Mouse (Mus musculus): ENCODE data around the gene Adk. TPM values are rescaled to one million over a fixed set of nuclear protein-coding genes. Genes with fewer than 3 reads are reported as not detected.
"Not testable (repeated sequence)": the region's sequence is repeated elsewhere in the genome, so short reads cannot be mapped to it uniquely, and the experiment has no call there.

The Adk gene
- polyA plus RNA-seq, 1 experiment = 1.0 TPM

DNA sequence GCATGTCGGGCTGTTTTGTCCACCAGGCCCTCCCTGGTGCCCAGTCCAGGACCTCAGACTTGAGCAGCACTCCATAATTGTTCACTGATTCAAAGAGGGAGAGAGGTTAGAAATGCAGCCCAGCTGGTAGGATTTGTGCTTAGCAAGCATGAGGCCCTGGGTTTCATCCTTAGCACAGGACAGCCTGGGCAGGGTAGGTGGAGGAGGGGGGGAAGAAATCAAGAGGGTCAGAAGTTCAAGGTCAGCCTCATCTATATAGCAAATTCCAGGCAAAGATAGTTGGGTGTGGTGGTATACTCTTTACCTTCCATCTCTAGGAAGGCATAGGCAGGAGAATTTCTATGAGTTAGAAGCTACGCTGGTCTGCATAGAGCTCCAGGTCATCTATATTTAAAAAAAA lies 419.6 kb downstream of the Adk start:
- no peaks in the 10 kb centered on the region for H3K27me3 ChIP-seq (ENCODE audit: control insufficient read depth)
- no peak overlapping the region for H3K4me3 ChIP-seq (replicated peaks)
- no peaks in the 10 kb centered on the region for H3K9me3 ChIP-seq (ENCODE audit: control insufficient read depth, low read length)
- TF ChIP-seq TAL1 (IDR thresholded peaks at IDR 0.05; ENCODE audit: low read length) = no peak
- no peak for TF ChIP-seq GATA1 (IDR thresholded peaks at IDR 0.05; ENCODE audit: low read length)
- H3K4me1 ChIP-seq (ENCODE audit: control insufficient read depth) = no peaks in the 10 kb centered on the region
- H3K36me3 ChIP-seq (ENCODE audit: control insufficient read depth) = no peaks in the 10 kb centered on the region

DNA sequence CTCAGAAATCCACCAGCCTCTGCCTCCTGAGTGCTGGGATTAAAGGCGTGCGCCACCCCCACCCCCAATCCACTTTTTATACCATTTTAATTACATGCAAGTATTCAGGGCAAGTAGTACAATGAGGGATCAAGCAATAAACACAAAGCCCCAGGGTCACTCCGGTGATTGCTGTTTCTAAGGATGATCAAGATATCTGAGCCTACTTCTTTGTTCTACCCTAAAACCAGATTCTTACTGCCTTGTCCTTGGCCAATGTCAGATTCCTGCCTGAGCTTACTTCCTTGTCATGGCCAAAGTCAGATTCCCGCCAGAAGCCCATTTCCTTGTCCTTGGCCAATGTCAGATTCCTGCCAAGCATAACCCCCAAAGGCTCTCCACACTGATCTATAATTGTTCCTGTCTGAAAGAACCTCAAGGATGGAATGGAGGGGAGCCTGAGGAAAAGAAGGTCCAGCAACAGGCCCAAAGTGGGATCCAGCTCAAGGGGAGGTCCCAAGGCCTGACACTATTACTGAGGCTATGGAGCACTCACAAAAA lies 422.3 kb downstream of the Adk start:
- H3K27me3 ChIP-seq (ENCODE audit: control insufficient read depth); H3K36me3 ChIP-seq (ENCODE audit: control insufficient read depth); H3K4me3 ChIP-seq (replicated peaks); H3K4me1 ChIP-seq (ENCODE audit: control insufficient read depth); H3K9me3 ChIP-seq (ENCODE audit: control insufficient read depth, low read length): not testable (repeated sequence)

DNA sequence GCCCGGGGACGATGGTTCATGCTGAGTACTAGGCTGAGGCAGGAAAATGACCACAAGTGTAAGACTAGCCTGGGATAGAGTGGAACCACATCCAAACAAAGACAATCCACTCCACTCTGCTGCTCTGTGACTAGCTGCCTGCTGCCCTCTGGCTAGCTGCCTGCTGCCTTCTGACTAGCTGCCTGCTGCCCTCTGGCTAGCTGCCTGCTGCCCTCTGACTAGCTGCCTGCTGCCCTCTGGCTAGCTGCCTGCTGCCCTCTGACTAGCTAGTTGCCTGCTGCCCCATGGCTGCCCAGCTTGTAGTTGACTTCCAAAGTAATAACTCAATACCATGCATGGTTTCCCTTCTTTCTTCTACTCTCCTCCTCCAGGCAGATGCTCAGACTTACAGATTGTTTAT lies 424.8 kb downstream of the Adk start:
- no peaks in the 10 kb centered on the region for H3K27me3 ChIP-seq (ENCODE audit: control insufficient read depth)
- H3K4me1 ChIP-seq (ENCODE audit: control insufficient read depth) = peaks cover 4% of the 10 kb centered on the region
- no peaks in the 10 kb centered on the region for H3K36me3 ChIP-seq (ENCODE audit: control insufficient read depth)
- no peaks in the 10 kb centered on the region for H3K9me3 ChIP-seq (ENCODE audit: control insufficient read depth, low read length)
- H3K4me3 ChIP-seq (replicated peaks) = no peak overlapping the region
- no peak for TF ChIP-seq GATA1 (IDR thresholded peaks at IDR 0.05; ENCODE audit: low read length)
- TF ChIP-seq TAL1 (IDR thresholded peaks at IDR 0.05; ENCODE audit: low read length) = no peak

DNA sequence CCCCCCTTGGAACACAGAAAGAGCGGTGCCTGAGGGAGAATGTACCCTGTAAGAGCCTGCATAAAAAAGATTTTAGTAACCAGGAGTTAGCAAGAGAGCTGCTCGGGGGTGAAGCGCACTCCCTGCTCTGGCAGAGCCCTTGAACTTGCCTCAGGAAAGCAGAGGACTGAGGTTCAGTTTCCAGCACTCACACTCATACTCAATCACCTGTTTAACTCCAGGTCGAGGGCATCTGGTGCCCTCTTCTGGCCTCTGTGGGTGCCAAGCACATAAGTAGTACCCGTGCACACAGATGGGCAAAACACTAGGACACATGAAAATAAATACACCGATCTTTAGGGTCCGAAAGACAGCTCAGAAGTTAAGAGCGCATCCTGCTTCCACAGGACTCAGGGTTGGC lies 427.2 kb downstream of the Adk start:
- Histone ChIP-seq H3K4me1 (ENCODE audit: control insufficient read depth) (peaks cover 4% of the 10 kb centered on the region), H3K27me3 (ENCODE audit: control insufficient read depth) (no peaks in the 10 kb centered on the region), H3K4me3 (replicated peaks) (no peak overlapping the region), H3K36me3 (ENCODE audit: control insufficient read depth) (no peaks in the 10 kb centered on the region), H3K9me3 (ENCODE audit: control insufficient read depth, low read length) (no peaks in the 10 kb centered on the region)
- TF ChIP-seq TAL1 (IDR thresholded peaks at IDR 0.05; ENCODE audit: low read length) (no peak), GATA1 (IDR thresholded peaks at IDR 0.05; ENCODE audit: low read length) (no peak)

DNA sequence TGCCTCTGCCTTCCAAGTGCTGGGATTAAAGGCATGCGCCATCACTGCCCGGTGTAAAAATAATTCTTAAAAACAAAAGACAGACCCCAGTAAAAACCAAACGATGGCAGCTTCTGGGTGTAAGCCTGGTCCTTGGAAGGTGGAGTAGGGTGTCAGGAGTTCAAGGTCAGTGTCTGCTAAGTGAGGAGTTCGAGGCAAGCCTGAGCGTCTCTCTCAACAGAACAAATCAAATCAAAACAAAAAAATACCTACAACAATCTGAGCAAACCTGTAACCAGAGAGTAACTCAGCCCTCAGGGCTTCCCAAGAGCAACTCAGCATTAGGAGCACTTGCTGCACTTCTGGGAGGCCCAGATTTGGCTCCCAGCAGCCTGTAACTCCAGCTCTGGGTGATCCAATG lies 427.8 kb downstream of the Adk start:
- no peaks in the 10 kb centered on the region for H3K27me3 ChIP-seq (ENCODE audit: control insufficient read depth)
- H3K9me3 ChIP-seq (ENCODE audit: control insufficient read depth, low read length) = no peaks in the 10 kb centered on the region
- TF ChIP-seq GATA1 (IDR thresholded peaks at IDR 0.05; ENCODE audit: low read length) (no peak), TAL1 (IDR thresholded peaks at IDR 0.05; ENCODE audit: low read length) (no peak)
- peaks cover 4% of the 10 kb centered on the region for H3K4me1 ChIP-seq (ENCODE audit: control insufficient read depth)
- no peak overlapping the region for H3K4me3 ChIP-seq (replicated peaks)
- no peaks in the 10 kb centered on the region for H3K36me3 ChIP-seq (ENCODE audit: control insufficient read depth)

DNA sequence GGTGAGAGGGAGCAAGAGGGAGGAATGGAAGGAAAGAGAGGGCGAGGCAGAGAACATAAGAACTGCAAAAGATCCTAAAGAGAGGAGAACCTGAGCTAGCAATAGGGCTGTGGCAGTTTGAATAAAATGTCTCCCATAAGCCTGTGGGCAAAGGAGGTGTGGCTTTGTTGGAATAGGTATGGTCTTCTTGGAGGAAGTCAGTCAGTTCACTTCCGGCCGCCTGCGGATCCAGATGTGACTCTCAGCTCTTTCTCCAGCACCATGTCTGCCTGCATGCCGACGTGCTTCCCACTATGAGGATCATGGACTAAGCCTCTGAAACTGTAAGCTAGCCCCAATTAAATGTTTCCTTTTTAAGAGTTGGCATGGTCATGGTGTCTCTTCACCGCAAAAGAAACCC lies 428.9 kb downstream of the Adk start, which contains the start of gene Kat6b:
TSS of gene Kat6b (plus strand) at position 204 of the 400 bp plus-strand sequence.
- Histone ChIP-seq H3K27me3 (ENCODE audit: control insufficient read depth) (no peaks in the 10 kb centered on the region), H3K9me3 (ENCODE audit: control insufficient read depth, low read length) (no peaks in the 10 kb centered on the region), H3K4me1 (ENCODE audit: control insufficient read depth) (peaks cover 4% of the 10 kb centered on the region), H3K36me3 (ENCODE audit: control insufficient read depth) (no peaks in the 10 kb centered on the region), H3K4me3 (replicated peaks) (no peak within 1 kb of the TSS)
- no peak for TF ChIP-seq GATA1 (IDR thresholded peaks at IDR 0.05; ENCODE audit: low read length)
- TF ChIP-seq TAL1 (IDR thresholded peaks at IDR 0.05; ENCODE audit: low read length) = no peak

DNA sequence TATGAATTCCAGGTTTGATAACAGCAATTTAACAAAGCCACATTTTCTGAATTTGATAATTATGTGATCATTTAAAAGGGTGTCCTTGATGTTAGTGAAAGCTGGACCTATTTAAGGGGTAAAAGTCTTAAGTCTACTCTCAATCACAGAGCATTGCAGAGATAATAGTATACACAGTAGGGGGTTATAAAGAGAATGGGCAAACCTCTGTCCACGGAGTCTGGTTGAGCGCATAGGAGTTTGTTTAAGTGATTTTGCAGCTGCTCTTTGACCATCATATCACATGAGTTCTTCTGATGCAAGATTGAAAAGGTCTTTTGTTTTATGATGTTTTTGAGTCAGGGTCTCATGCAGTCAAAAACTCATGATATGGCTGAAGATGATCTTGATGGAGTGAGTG lies 431.8 kb downstream of the Adk start:
- no peaks in the 10 kb centered on the region for H3K4me1 ChIP-seq (ENCODE audit: control insufficient read depth)
- no peak overlapping the region for H3K4me3 ChIP-seq (replicated peaks)
- no peaks in the 10 kb centered on the region for H3K9me3 ChIP-seq (ENCODE audit: control insufficient read depth, low read length)
- no peaks in the 10 kb centered on the region for H3K27me3 ChIP-seq (ENCODE audit: control insufficient read depth)
- no peak for TF ChIP-seq GATA1 (IDR thresholded peaks at IDR 0.05; ENCODE audit: low read length)
- no peak for TF ChIP-seq TAL1 (IDR thresholded peaks at IDR 0.05; ENCODE audit: low read length)
- H3K36me3 ChIP-seq (ENCODE audit: control insufficient read depth) = no peaks in the 10 kb centered on the region

DNA sequence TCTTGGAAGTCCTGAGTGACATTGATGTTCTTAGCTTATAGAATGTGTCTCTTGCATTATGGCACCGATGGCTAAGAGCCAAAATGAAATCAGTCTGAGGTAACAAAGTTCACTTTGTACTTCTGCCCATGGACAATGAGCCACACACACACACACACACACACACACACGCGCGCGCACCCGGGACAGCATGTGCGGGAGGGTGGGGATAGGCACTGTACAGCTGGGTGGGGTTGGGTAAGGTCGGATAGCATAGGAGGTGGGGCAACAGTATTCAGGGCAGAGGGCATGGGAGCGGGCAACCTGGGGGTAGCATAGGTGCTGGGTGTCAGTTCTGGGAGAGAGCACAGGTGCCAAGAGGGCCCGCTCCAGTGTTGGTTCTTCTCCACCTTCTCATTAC lies 432.3 kb downstream of the Adk start:
- Histone ChIP-seq H3K36me3 (ENCODE audit: control insufficient read depth) (no peaks in the 10 kb centered on the region), H3K4me3 (replicated peaks) (no peak overlapping the region), H3K9me3 (ENCODE audit: control insufficient read depth, low read length) (no peaks in the 10 kb centered on the region), H3K27me3 (ENCODE audit: control insufficient read depth) (no peaks in the 10 kb centered on the region), H3K4me1 (ENCODE audit: control insufficient read depth) (no peaks in the 10 kb centered on the region)
- no peak for TF ChIP-seq GATA1 (IDR thresholded peaks at IDR 0.05; ENCODE audit: low read length)
- TF ChIP-seq TAL1 (IDR thresholded peaks at IDR 0.05; ENCODE audit: low read length) = no peak

DNA sequence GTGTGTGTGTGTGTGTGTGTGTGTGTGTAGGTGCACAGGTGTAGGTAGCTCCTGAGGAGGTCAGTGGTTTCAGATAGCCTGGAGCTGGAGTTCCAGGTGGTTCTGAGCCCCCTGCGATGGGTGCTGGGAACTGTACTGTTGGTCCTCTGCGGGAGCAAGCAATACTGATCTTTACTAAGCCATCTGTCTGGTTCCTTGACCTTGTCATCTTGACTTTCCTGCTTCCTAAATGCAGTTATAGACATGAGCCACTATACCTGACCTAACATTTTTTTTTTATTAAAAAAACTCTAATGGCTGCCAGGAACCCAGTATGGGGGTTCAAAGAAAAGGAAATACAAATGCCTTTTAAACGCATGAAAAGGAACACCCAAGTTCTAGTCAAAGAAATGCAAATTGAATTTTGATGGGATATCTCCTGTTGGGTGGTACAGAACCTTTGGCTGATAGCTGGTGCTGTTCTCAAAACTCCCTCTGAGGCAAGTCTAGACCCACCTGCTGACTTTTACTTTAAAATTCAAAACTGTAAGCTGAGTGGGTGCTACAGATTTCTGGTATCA lies 433.7 kb downstream of the Adk start:
- TF ChIP-seq TAL1 (IDR thresholded peaks at IDR 0.05; ENCODE audit: low read length) = no peak
- TF ChIP-seq GATA1 (IDR thresholded peaks at IDR 0.05; ENCODE audit: low read length) = no peak
- Histone ChIP-seq H3K4me1 (ENCODE audit: control insufficient read depth) (no peaks in the 10 kb centered on the region), H3K36me3 (ENCODE audit: control insufficient read depth) (no peaks in the 10 kb centered on the region)

DNA sequence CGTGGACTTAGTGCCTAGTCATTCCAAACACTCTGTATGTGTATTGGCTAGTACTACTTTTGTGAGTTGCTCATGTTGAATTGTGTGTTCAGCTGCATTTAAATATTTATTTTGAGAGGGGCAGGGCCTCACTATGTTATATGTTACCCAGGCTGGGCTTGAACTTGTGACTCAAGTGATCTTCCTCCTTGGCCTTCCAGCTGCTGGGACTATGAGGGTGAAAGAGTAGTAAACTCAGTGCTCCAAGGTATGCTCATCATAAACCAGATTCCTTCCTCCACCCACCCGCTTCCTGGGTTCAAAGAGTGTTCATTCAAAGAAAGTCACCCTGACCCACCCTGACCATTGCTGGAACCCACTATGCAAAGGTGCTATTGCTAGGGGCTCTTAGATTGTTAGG lies 434.8 kb downstream of the Adk start:
- not testable (repeated sequence) for H3K27me3 ChIP-seq (ENCODE audit: control insufficient read depth); H3K36me3 ChIP-seq (ENCODE audit: control insufficient read depth); H3K4me3 ChIP-seq (replicated peaks); H3K4me1 ChIP-seq (ENCODE audit: control insufficient read depth); H3K9me3 ChIP-seq (ENCODE audit: control insufficient read depth, low read length)

More for the DNA sequence above, 433.7 kb downstream of the Adk start:
- Histone ChIP-seq H3K9me3 (ENCODE audit: control insufficient read depth, low read length) (no peaks in the 10 kb centered on the region), H3K4me3 (replicated peaks) (no peak overlapping the region), H3K27me3 (ENCODE audit: control insufficient read depth) (no peaks in the 10 kb centered on the region)

DNA sequence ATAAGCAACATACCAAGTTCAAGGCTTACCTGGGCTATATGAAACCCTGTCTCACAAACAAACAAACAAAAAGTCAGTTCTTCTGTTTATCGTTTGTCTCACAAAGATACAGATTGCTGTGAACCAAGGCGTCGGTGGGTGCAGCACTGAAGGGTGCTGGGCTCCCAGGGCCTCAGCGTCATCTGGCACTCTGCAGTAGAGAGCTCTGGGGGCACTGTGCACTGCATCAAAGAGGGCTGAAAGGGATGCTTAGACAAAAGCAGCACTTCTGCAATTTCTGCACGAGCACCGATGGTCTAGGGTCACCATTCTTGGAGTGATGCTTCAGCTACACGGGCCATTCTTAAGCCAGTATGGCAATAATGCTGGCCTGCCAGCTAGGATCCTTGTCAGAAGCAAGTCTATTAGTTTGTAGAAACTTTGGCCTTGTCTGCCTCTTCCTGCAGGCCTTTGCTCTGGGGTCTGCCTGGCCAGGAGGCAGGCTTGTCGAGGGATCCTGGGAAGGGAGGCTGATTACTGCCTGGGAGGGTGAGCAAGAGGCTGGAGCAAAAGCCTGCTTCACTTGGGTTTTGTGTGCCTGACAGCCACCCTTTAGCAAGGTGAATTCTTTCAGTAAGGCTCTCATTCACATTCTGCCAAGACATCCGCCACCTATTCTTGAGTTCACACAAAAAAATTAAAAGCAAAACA lies 436.2 kb downstream of the Adk start:
- not testable (repeated sequence) for H3K9me3 ChIP-seq (ENCODE audit: control insufficient read depth, low read length); H3K4me3 ChIP-seq (replicated peaks); H3K36me3 ChIP-seq (ENCODE audit: control insufficient read depth); H3K27me3 ChIP-seq (ENCODE audit: control insufficient read depth); H3K4me1 ChIP-seq (ENCODE audit: control insufficient read depth)

Measured in erythroblast, embryonic 14.5 days (primary cell).